Mouse (Mus musculus) small intestine, adult 2 months (tissue): ENCODE data around the gene Ilk. TPM values are rescaled to one million over a fixed set of nuclear protein-coding genes. Genes with fewer than 3 reads are reported as not detected.

Source experiments
- H3K27ac ChIP-seq: fragments of 200-500 bp; 2 replicates; pipeline ENCODE4 v1.5.1; 2012; ENCODE audit warnings: low read depth, low read length, control low read depth, inconsistent platforms; ENCODE audit not compliant: insufficient read depth
- H3K27me3 ChIP-seq: fragments of 200-500 bp; 2 replicates; pipeline ENCODE4 v1.6.1; 2012; ENCODE audit warnings: mild to moderate bottlenecking, moderate library complexity, low read length, inconsistent platforms; ENCODE audit not compliant: control insufficient read depth, insufficient read depth
- H3K36me3 ChIP-seq: fragments of 200-500 bp; 2 replicates; pipeline ENCODE4 v1.6.1; 2012; ENCODE audit warnings: mild to moderate bottlenecking, low read length, control low read depth, inconsistent platforms; ENCODE audit not compliant: control insufficient read depth, insufficient read depth
- H3K4me1 ChIP-seq: fragments of 200-500 bp; 2 replicates; pipeline ENCODE4 v1.6.1; 2012; ENCODE audit warnings: low read length, inconsistent platforms, mixed read lengths; ENCODE audit not compliant: control insufficient read depth, insufficient read depth, insufficient read length
- H3K4me3 ChIP-seq: fragments of 200-500 bp; 2 replicates; pipeline ENCODE4 v1.5.1; 2012; ENCODE audit warnings: low read depth, mild to moderate bottlenecking, control low read depth, inconsistent platforms, low read length, moderate library complexity
- CTCF ChIP-seq: fragments of 200-500 bp; IDR thresholded peaks from 2 replicates; pipeline ENCODE4 v1.5.1; 2012; ENCODE audit warnings: low read depth, mild to moderate bottlenecking, control low read depth, inconsistent platforms, low read length, moderate library complexity, mixed read lengths; ENCODE audit not compliant: insufficient replicate concordance, insufficient read length; ENCODE audit errors: extremely low read depth
- POLR2A ChIP-seq: fragments of 200-500 bp; IDR thresholded peaks from 2 replicates; pipeline ENCODE4 v1.6.1; 2012; ENCODE audit warnings: low read depth, mild to moderate bottlenecking, control low read depth, inconsistent platforms, low read length, moderate library complexity
- WGBS: fragments of 180-500 bp; shearing (Covaris S2); methylation state at CpG from one replicate; pipeline ENCODE4 v1.1.7; 2018; 5-methylcytosine and 5-hydroxymethylcytosine counted together
- polyA plus RNA-seq: library from polyadenylated mRNA; depleted of rRNA; stranded (reverse); fragments of >200 nt; gene quantifications from 2 replicates; pipeline ENCODE4 v1.2.3, GENCODE M21; 2012; rRNA removed

Gene Ilk
- polyA plus RNA-seq, 1 experiment, result 60.8 TPM

GRCm38 (mm10) chr7:105786506-105787284 is 50.3 kb downstream of the Ilk start:
- TF ChIP-seq CTCF (no peak), POLR2A (no peak)
- Histone ChIP-seq H3K27ac (no peak overlapping the region), H3K36me3 (no peaks in the 10 kb centered on the region), H3K4me1 (0 out of 2 replicates have a peak, but pooled peaks cover 2% of the 10 kb centered on the region), H3K4me3 (peak overlapping the region; percentile 71), H3K27me3 (peaks cover 29% of the 10 kb centered on the region)
- 12% methylated on average over 20 of the region's 20 CpGs for WGBS

DNA sequence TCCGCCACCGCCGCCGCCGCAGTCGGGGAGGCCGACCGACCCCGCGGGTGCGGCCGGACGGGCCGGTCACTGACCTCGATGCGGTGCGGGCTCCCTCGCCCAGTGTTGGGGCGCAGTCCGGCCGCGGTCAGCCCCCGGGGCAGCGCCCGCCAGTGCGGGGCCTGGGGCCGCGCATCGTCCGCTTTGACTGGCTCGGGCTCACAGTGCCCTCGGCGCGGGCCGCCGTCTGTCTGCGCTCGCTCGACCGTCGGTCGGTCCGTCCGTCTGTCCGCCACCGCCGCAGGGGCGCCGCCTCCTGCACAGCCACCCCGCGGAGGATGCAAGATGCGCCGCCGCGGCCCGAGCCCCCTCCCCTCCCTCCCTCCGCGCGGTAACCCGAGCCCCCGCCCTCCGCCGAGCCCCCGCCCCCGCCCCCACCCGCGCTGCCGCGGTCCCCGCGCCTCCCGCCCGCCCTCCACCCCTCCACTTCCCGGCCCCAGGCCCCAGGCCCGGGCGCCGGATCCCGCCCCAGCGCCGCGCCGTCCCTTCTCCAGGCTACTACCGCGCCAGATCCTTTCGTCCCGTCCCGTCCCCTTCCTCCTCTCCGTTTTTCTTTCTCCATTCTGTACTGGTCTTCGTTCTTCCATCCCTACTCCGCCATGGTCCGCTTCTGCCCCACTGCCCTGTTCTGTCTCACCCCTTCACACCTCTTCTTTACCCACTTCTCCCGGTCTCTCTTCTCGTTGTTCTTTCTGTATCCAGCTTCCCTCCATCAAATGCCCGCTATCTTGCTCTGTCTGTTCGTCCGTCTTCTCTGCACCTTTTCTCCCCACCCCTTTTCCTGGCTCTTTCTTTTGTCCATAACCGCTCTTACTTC is 51.1 kb downstream of the Ilk start, which contains the start of gene Dchs1:
TSS of gene Dchs1 (minus strand) at position 370 of the 856 bp plus-strand sequence.
- H3K4me3 ChIP-seq, result peak within 1 kb of the TSS; percentile 71
- TF ChIP-seq POLR2A (no peak), CTCF (no peak)
- H3K4me1 ChIP-seq, result 0 out of 2 replicates have a peak, but pooled peaks cover 2% of the 10 kb centered on the region
- 2% methylated on average over 83 of the region's 97 CpGs for WGBS
- no peaks in the 10 kb centered on the region for H3K36me3 ChIP-seq
- peak within 1 kb of the TSS; percentile 43; the same call in 1 of the 2 replicates for H3K27ac ChIP-seq
- H3K27me3 ChIP-seq, result peaks cover 29% of the 10 kb centered on the region

DNA sequence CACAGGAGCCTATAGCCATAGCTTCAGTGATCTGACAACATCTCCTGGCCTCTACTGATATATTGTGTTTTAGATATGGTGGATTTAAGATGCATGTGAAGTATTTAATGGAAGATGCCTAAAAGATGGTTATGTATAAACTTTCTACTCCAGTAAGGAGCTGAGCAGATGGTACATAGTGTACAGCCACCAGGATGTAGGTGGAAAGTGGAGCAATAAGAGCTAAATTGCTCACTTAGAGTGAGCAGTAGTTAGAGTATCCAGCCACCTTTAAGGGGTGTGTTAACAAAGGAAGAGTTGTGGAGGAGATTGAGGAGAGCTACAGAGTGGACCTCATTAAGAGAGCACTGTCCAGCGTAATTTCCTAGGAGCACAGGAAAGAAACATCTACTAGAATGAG is 54.8 kb downstream of the Ilk start:
- Histone ChIP-seq H3K27ac (no peak overlapping the region), H3K36me3 (no peaks in the 10 kb centered on the region), H3K4me1 (0 out of 2 replicates have a peak, but pooled peaks cover 2% of the 10 kb centered on the region), H3K4me3 (no peak overlapping the region), H3K27me3 (peaks cover 29% of the 10 kb centered on the region)
- TF ChIP-seq CTCF, result no peak
- TF ChIP-seq POLR2A, result no peak
- WGBS, result 82% methylated on average over 1 of the region's 1 CpGs

Other genes starting within 250 kb of the Ilk start
- 10.2 and 11.7 TPM in 2 replicates for gene Smpd1, start 182.2 kb upstream of the Ilk start, polyA plus RNA-seq
- gene Apbb1, start 154.9 kb upstream of the Ilk start, polyA plus RNA-seq, result 15.5 and 16.8 TPM in 2 replicates
- 0.22 TPM in 1 of 2 replicates, not detected in the other for gene Hpx, start 136.5 kb upstream of the Ilk start, polyA plus RNA-seq
- gene Trim3, start 103.0 kb upstream of the Ilk start, polyA plus RNA-seq, result 13.3 and 15.5 TPM in 2 replicates
- 104 and 142 TPM in 2 replicates for gene Timm10b, start 96.5 kb upstream of the Ilk start, polyA plus RNA-seq
- 29.1 and 43.8 TPM in 2 replicates for gene Arfip2, start 96.2 kb upstream of the Ilk start, polyA plus RNA-seq
- 203 and 226 TPM in 2 replicates for gene Gm45799, start 96.0 kb upstream of the Ilk start, polyA plus RNA-seq
- gene Dnhd1, start 85.8 kb upstream of the Ilk start, polyA plus RNA-seq, result 0.37 and 0.56 TPM in 2 replicates
- 2.5 and 2.7 TPM in 2 replicates for gene Rrp8, start 793 bp downstream of the Ilk start, polyA plus RNA-seq
- gene Taf10, start 7.8 kb downstream of the Ilk start, polyA plus RNA-seq, result 400 and 599 TPM in 2 replicates
- 37.2 and 55.9 TPM in 2 replicates for gene Tpp1, start 15.6 kb downstream of the Ilk start, polyA plus RNA-seq
- gene Dchs1, start 51.1 kb downstream of the Ilk start, polyA plus RNA-seq, result 2.9 and 5.2 TPM in 2 replicates
- gene Mrpl17, start 74.5 kb downstream of the Ilk start, polyA plus RNA-seq, result 125 and 127 TPM in 2 replicates
- gene Gm4070, start 217.4 kb downstream of the Ilk start, polyA plus RNA-seq, result 2.0 and 2.3 TPM in 2 replicates